Mouse (Mus musculus) gastrocnemius, postnatal 14 days (tissue): ENCODE data around the gene Tmem50b. TPM values are rescaled to one million over a fixed set of nuclear protein-coding genes. Genes with fewer than 3 reads are reported as not detected.
"Not testable (repeated sequence)": the region's sequence is repeated elsewhere in the genome, so short reads cannot be mapped to it uniquely, and the experiment has no call there.

Experiments
- DNase-seq: peaks from one replicate; pipeline ENCODE4 v3.0.0; 2021; ENCODE audit warnings: mixed read lengths
- intact Hi-C: fragments of 180-260 bp; cut with DNase I; formaldehyde crosslinking; loops from one replicate; pipeline ENCODE4 v1.15.1; 2025; ENCODE audit warnings: low total_unique reads
- long read RNA-seq, 2 experiments: library from polyadenylated mRNA; stranded (forward); transcript quantifications; one replicate each; pipeline ENCODE4 v2.0.0; 2021
- total RNA-seq, 2 experiments: library from RNA; stranded (reverse); gene quantifications; 2 replicates each; pipeline ENCODE4 v1.2.3; 2021

The Tmem50b gene
- 10 to 100 TPM; 16.0 to 16.9 TPM for total RNA-seq
- long read RNA-seq, experiment 1, transcript Tmem50b-201 (7 exons, 2,347 nt) = major isoform, 21 of 26 reads
- long read RNA-seq, experiment 1, partial matches to known transcripts = 2 of 26 reads
- long read RNA-seq, experiment 1, other reads (novel, unspliced or antisense) = 3 of 26 reads
- long read RNA-seq, experiment 2, transcript Tmem50b-201 (7 exons, 2,347 nt) = major isoform, 43 of 52 reads
- long read RNA-seq, experiment 2, partial matches to known transcripts = 2 of 52 reads
- long read RNA-seq, experiment 2, other reads (novel, unspliced or antisense) = 7 of 52 reads

DNA sequence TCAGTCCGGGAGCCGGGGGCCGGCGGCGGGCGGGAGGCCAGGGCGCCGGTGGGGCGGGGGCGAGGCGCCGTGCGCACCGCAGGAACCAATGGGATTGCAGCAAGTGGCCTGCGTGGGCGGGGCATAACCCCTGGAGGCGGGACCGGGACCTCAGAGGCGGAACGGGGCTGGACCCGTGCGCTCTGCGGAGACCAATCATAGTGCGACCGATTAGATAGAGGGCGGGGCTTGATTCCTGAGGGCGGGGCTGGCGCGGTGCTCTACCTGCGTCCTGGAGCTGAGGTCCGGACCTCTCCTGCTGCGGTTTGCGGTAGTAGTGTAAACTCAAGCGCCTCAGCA, at the start of gene Tmem50b:
Gene Tmem50b, minus strand, starts transcription at position 129 of the 339 bp plus-strand sequence.
- peak; percentile 99 for DNase-seq
- intact Hi-C loops = no loop called here

GRCm38 (mm10) chr16:91646681-91647419, 49.2 kb upstream of the Tmem50b start, which contains the start of gene Gart:
Gart (minus strand) TSS chr16:91646952.
- DNase-seq = peak; percentile 97
- intact Hi-C loops = no loop called here

DNA sequence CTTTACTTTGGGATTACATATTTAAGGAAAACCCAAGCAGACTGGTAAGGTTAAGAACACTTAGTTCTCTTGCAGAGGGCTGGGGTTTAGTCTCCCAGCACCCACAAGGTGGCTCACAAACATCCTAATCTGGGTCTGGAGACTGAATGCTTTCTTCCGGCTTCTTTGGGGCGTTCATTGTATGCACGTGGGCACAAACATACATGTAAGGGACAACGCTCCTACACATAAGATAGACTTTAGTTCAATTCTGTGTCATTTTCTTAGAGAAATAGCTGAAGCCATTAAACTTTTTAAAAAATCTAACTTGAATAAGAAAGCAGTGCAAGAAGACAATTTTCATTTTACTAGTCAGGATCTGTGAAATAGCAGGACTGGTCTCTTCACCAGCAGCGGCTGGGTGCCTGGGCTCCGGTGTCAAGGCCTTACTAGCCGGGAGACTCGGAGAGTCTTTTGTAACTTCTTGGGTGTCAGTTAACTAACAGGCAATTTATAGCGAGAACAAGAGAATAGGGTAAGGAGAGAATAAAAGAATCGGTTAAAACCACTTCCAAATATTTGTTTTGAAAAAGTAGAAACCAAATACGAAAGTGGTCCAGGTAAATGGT, 48.5 kb upstream of the Tmem50b start:
- DNase-seq = no peak
- intact Hi-C loops = no loop called here

DNA sequence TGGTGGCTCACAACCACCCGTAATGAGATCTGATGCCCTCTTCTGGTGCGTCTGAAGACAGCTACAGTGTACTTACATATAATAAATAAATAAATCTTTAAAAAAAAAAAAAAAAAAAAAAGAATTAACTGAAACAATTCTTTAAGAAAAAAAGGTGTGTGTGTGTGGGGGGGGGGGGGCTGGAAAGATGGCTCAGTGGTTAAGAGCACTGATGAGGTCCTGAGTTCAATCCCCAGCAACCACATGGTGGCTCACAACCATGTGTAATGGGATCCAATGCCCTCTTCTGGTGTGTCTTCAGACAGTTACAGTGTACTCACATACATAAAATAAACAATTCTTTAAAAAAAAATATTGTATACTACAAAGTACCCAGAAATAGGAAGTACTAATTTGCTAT, 47.8 kb upstream of the Tmem50b start:
- DNase-seq, intact Hi-C loops: not testable (repeated sequence)

DNA sequence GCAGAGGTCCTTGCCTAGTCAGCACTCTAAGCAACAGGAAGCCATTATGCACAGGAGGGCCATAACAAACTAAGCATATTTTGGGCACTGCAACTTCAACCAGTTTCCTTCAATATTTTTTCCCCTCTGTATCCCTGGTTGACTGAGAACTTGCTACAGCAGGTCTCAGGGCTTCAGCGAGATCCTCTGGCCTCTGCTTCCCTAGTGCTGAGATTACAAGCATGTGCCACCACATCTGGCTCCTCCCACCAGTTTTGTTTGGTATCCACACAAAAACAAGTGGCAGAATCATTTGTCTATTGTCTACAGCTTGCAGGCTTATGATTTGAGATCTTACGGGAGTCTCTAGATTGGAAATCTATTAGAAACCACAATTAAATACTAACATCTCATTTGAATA, 47.3 kb upstream of the Tmem50b start:
- intact Hi-C loops = no loop called here
- DNase-seq = no peak

- intact Hi-C loops = no loop called here
- no peak for DNase-seq
Measured at GRCm38 (mm10) chr16:91640171-91640570, 42.6 kb upstream of the Tmem50b start.

DNA sequence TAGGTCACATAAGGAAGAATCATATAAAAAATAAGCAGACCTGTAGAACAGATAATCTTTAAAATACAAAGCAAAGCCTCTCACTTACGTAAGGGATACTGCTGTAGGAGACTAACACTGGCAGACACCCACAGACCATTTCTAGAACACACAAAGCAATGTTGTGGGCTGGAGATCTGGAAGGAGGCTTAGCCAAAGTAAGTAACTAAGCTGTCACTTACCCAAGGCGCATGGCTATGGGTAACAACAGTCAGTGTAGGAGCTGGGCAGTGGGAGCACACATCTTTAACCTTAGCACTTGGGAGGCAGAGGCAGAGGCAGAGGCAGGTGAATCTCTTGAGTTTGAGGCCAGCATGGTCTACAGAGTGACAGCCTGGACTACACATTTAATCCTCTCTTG, 42.0 kb upstream of the Tmem50b start:
- intact Hi-C loops = no loop called here
- DNase-seq = no peak

GRCm38 (mm10) chr16:91639161-91639560, 41.6 kb upstream of the Tmem50b start:
- intact Hi-C loops = no loop called here
- DNase-seq = no peak

GRCm38 (mm10) chr16:91633641-91634040, 36.0 kb upstream of the Tmem50b start:
- intact Hi-C loops = no loop called here
- no peak for DNase-seq

GRCm38 (mm10) chr16:91632940-91633339, 35.3 kb upstream of the Tmem50b start:
- DNase-seq = no peak
- intact Hi-C loops = no loop called here

DNA sequence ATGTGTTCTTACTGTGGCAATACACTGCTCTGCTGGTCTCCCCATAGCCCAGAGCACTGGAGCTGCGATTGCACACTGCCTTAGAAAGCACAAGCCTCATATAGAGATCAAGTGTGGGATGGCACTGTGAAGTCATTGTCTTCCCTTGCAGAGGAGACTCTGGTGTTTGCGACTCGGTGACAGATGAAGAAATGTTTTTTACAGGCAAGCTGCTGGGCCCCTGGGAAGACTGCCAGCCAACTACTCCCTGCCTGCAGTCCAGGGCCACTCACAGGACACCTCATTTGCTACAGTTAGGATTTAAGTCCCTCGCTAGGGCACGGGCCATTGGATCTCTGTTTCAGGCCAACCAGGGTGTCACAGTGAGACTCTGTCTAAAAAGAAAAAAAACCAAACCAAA, 34.8 kb upstream of the Tmem50b start:
- DNase-seq = no peak
- intact Hi-C loops = no loop called here

GRCm38 (mm10) chr16:91630584-91630983, 33.0 kb upstream of the Tmem50b start:
- intact Hi-C loops = no loop called here
- no peak for DNase-seq

GRCm38 (mm10) chr16:91629749-91630148, 32.1 kb upstream of the Tmem50b start:
- no peak for DNase-seq
- intact Hi-C loops = no loop called here

- DNase-seq = no peak
Measured at GRCm38 (mm10) chr16:91628673-91629072, 31.1 kb upstream of the Tmem50b start.

DNA sequence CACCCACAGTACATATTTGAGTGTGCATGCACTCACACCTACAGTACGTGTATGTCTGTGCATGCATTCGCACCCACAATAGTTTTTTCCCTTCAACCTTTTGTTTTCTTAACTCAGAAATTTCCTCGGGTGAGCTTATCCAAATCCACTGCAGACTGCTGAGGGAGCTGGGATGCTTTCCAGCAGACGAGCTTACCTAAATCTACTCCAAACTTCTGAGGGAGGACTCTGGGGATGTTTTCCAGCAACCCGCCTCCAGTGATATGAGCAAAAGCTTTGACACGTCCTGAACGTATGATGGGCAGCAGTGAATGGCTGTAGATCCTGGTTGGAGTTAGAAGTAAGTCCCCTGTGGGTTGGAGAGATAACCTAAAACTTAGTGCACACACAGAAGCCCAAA, 30.2 kb upstream of the Tmem50b start:
- no peak for DNase-seq
- intact Hi-C loops = no loop called here

More at GRCm38 (mm10) chr16:91628673-91629072, 31.1 kb upstream of the Tmem50b start:
- intact Hi-C loops = no loop called here

GRCm38 (mm10) chr16:91623074-91623473, 25.5 kb upstream of the Tmem50b start:
- intact Hi-C loops = no loop called here
- DNase-seq = no peak

GRCm38 (mm10) chr16:91620991-91621390, 23.4 kb upstream of the Tmem50b start:
- intact Hi-C loops = no loop called here
- DNase-seq = no peak

DNA sequence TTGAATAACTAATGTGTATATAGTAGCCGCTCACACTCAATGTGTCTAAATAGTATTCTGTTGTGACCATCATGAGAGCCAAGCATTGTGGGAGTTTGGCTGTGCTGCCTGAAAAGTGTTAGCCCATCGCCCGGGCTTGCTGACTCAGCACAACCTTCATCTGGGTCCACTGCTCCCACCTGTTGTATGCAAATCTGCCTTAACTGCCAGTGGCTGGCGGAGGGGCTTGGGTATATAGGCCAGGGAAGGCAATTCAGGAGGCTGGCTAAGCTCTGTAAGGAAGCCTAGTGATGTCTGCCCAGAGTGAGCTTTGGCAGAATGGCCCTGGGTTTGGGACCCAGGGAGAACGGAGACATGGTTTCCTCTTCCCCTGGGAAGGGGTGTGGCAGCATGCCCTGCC, 22.6 kb upstream of the Tmem50b start:
- intact Hi-C loops = no loop called here
- DNase-seq = no peak

DNA sequence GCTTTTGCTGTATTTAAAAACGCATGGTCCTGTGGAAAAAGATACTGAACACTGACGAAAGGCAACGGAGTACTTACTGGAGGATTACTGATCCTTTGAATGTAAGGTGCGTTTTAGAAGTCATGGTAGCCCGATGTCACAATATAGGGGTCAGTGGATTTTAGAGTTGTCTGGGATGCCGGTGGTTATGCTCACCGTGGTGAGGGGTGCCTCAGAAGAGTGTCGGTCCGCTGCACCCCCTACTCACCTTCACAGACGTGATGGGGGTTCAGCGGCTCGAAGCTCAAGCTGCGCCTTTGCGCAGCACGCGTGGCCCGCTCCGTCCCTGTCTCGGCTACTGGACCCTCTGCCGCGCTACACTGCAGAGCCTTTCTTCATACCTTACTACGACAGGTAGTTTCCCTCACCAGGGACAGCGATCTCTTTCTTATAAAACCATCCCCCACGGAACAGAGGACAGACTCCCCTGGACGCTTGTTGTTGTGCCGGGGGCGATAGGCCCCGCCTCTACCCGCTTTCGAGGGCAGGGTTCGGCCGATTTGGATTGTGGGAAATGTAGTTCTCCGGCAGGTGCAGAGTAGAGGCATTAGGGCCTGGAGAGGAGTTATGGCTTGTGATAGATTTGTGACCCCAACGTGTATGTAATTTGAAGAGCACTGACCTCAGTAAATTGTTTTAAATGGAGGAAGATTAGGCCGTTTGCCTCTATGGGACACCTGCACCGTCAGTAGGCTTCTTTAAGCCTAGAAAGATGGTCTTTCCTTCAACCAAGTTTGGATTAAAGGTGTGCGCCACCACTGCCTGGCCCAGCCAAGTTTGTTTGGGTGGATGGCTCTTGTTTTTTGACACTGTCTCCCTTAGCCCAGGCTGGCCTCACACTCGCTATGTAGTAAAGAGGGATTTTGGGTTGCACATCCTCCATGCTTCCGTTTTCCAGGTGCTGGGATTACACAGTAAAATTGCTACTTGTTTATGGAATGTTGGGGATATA, 21.2 kb upstream of the Tmem50b start, which contains the start of gene Dnajc28:
Gene Dnajc28, minus strand, starts transcription at position 516 of the 991 bp plus-strand sequence.
- intact Hi-C loops = no loop called here
- peak; percentile 74 for DNase-seq
